Mouse (Mus musculus) Patski (cell line): ENCODE results near the gene Psors1c2. TPM values are rescaled to one million over a fixed set of nuclear protein-coding genes. Genes with fewer than 3 reads are reported as not detected.

Experiments
- ATAC-seq: fragments of 100-300 bp; one replicate; pipeline ENCODE4 v1.8.0; 2021
- CTCF ChIA-PET: fragments of 350-600 bp; sonication (Branson Sonifier 250); formaldehyde crosslinking; loops from one replicate; lab custom pipeline; 2022; ENCODE audit warnings: inconsistent platforms; lab: Charles Lee
- POLR2A ChIA-PET: fragments of 350-600 bp; sonication (Branson Sonifier 250); formaldehyde crosslinking; loops from one replicate; lab custom pipeline; 2022; ENCODE audit warnings: antibody characterized with exemption, inconsistent platforms; lab: Charles Lee
- DNase-seq: peaks from one replicate; pipeline ENCODE4 v3.0.0-alpha.2; 2011; ENCODE audit warnings: low read depth, low spot score
- H3K27me3 ChIP-seq: fragments of 371-371 bp; one replicate; pipeline ENCODE4 v1.5.1; 2021
- CTCF ChIP-seq: fragments of 100-300 bp; IDR thresholded peaks from one replicate; pipeline ENCODE4 v1.5.1; 2021
- in situ Hi-C: fragments of 300-500 bp; cut with MboI; formaldehyde crosslinking; loops from 3 replicates; pipeline ENCODE4 v1.11.1; 2018; ENCODE audit warnings: low pct_unique_long_range_greater_than_20kb, mixed read lengths
- polyA plus RNA-seq: library from polyadenylated mRNA; unstranded; gene quantifications from one replicate; pipeline ENCODE4 v1.2.3, GENCODE M21; 2021

Gene Psors1c2
- polyA plus RNA-seq, 1 experiment from 2014 or later = 0.37 TPM

DNA sequence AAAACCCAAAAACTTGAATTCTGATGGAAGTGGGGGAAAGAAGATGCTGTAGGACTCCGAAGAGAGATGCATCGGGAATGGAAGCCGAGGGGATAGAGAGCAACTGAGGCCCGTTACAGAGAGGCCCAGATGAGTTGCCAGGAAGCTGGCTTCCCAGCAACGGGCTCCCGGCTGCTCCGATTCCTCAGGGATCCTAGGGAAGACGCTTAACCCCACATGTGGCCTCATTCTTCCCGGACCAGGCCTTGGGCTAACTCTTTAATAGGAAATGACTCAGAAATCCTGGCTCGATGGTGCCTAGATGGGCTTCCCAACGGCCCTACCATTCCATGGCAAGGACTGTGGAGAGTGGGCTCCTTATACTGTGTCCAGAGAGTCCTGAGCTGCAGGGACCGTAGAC, 15.5 kb upstream of the Psors1c2 start:
- in situ Hi-C loops = no loop called here
- DNase-seq (no peak), ATAC-seq (no peak)
- TF ChIP-seq CTCF = no peak
- POLR2A ChIA-PET = interaction anchor here (0.5 kb wide), 1 partner anchor 1387 kb away, joined by 3 read pairs; no protein-coding TSS in a partner anchor
- CTCF ChIA-PET = interaction anchor here (1.4 to 1.5 kb wide), 2 partner anchors 13 to 17 kb away, joined by 3 to 5 read pairs; no protein-coding TSS in a partner anchor
- H3K27me3 ChIP-seq = no peaks in the 10 kb centered on the region

GRCm38 (mm10) chr17:35524354-35524753, 8.6 kb upstream of the Psors1c2 start:
- POLR2A ChIA-PET = no interaction called here
- ATAC-seq (no peak), DNase-seq (no peak)
- H3K27me3 ChIP-seq = no peaks in the 10 kb centered on the region
- no peak for TF ChIP-seq CTCF
- CTCF ChIA-PET = interaction anchor here (2.2 kb wide), 1 partner anchor 11 kb away, joined by 5 read pairs; no protein-coding TSS in a partner anchor
- in situ Hi-C loops = no loop called here

DNA sequence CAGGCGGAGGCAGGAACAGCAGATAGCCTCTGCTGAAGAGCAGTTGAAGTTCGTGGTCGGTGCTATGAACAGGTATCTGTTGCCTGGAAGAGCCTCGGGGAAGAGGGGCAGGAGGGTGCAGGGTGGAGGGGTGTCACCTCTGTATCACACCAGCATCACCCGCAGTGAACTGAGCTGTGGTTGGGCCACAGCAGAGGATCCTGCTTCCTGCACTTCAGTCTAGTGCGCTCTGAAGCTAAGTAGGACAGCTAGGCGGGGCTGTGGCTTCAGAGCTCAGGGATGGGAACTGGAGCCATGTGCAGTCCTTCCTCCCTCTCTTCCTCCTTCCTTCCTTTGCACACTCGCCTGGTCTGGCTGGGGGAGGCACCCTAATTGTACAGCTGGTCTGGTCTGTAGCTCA, 6.4 kb upstream of the Psors1c2 start:
- ATAC-seq (no peak), DNase-seq (no peak)
- in situ Hi-C loops = no loop called here
- POLR2A ChIA-PET = no interaction called here
- H3K27me3 ChIP-seq = no peaks in the 10 kb centered on the region
- CTCF ChIA-PET = no interaction called here
- no peak for TF ChIP-seq CTCF

- ChIA-PET POLR2A (no interaction called here), CTCF (interaction anchor here (4.3 kb wide), 1 partner anchor 12 kb away, joined by 34 read pairs; no protein-coding TSS in a partner anchor)
- in situ Hi-C loops = no loop called here
- no peak for DNase-seq
- TF ChIP-seq CTCF = no peak
- no peaks in the 10 kb centered on the region for H3K27me3 ChIP-seq
- no peak for ATAC-seq
These were observed 641 bp upstream of the Psors1c2 start for GRCm38 (mm10) chr17:35532360-35532759.

- peak; percentile 87 for ATAC-seq
- H3K27me3 ChIP-seq = no peaks in the 10 kb centered on the region
- no peak for DNase-seq
- CTCF ChIA-PET = interaction anchor here (0.6 to 4.3 kb wide), 16 partner anchors 10 to 51 kb away, joined by 3 to 34 read pairs (median 6); partner anchors contain the start of genes Cdsn and Tcf19
- TF ChIP-seq CTCF = no peak
- POLR2A ChIA-PET = interaction anchor here (1.1 kb wide), 1 partner anchor 584 kb away, joined by 4 read pairs; no protein-coding TSS in a partner anchor
- in situ Hi-C loops = no loop called here
These were observed 1.3 kb downstream of the Psors1c2 start for GRCm38 (mm10) chr17:35534343-35534742.

DNA sequence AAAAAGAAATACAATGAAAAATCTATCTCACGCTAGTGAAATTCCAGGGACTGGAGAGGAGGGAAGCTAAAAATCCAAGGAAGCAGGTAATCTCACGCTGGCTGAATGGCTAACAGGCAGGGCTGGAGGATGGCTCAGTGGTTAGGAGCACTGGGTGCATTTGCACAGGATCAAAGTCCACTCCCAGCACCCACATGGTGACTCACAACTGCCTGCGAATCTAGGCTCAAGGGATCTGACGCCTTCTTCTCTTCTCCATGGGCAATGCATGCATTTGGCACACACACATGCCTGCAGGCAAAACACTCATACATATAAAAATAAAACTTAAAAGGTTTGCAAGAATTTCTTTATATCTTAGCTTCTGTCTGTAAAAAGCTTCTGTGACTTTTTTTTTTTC, 4.4 kb downstream of the Psors1c2 start:
- no peak for TF ChIP-seq CTCF
- CTCF ChIA-PET = no interaction called here
- H3K27me3 ChIP-seq = no peaks in the 10 kb centered on the region
- ATAC-seq (no peak), DNase-seq (no peak)
- in situ Hi-C loops = no loop called here
- POLR2A ChIA-PET = no interaction called here

GRCm38 (mm10) chr17:35538476-35538875, 5.5 kb downstream of the Psors1c2 start:
- in situ Hi-C loops = no loop called here
- no peak for TF ChIP-seq CTCF
- POLR2A ChIA-PET = no interaction called here
- DNase-seq (no peak), ATAC-seq (no peak)
- CTCF ChIA-PET = interaction anchor here (1.4 kb wide), 1 partner anchor 19 kb away, joined by 3 read pairs; no protein-coding TSS in a partner anchor
- H3K27me3 ChIP-seq = no peaks in the 10 kb centered on the region

GRCm38 (mm10) chr17:35539540-35539939, 6.5 kb downstream of the Psors1c2 start:
- in situ Hi-C loops = no loop called here
- TF ChIP-seq CTCF = no peak
- POLR2A ChIA-PET = no interaction called here

GRCm38 (mm10) chr17:35542761-35543411, 9.9 kb downstream of the Psors1c2 start:
- POLR2A ChIA-PET = no interaction called here
- CTCF ChIA-PET = interaction anchor here (1.4 to 4.9 kb wide), 5 partner anchors 9 to 36 kb away, joined by 3 to 34 read pairs (median 16); partner anchors contain the start of gene Psors1c2
- ATAC-seq = no peak
- in situ Hi-C loops = loop anchor here (5.0 kb wide), 1 partner anchor 34 kb away; no protein-coding TSS in a partner anchor
- H3K27me3 ChIP-seq = no peaks in the 10 kb centered on the region
- TF ChIP-seq CTCF = no peak
- no peak for DNase-seq

More at GRCm38 (mm10) chr17:35539540-35539939, 6.5 kb downstream of the Psors1c2 start:
- no peaks in the 10 kb centered on the region for H3K27me3 ChIP-seq
- CTCF ChIA-PET = interaction anchor here (1.4 kb wide), 1 partner anchor 18 kb away, joined by 3 read pairs; no protein-coding TSS in a partner anchor
- no peak for DNase-seq
- no peak for ATAC-seq

DNA sequence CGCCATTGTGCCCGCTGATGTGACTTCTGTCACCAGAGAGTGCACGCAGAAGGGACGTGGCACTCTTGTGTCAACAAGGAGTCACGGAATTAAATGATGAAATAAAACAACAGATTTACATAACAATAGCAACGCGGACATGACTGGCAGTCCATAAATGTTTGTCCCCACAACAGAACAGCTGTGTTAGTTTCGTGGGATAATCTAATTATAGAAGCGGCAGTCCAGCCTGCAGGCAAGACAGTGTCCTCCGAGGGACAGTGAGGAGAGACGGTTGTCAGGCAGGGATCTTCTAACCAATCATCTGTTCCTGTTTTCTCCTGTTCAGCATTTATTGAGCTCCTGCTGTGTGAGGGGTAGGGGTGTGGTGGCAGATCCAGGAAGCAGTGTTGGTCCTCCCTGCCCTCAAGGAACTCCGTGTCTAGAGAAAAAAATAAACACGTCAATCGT, 10.4 kb downstream of the Psors1c2 start:
- CTCF ChIA-PET = interaction anchor here (0.6 to 4.9 kb wide), 8 partner anchors 9 to 37 kb away, joined by 3 to 34 read pairs (median 4); partner anchors contain the start of genes Cdsn and Psors1c2
- POLR2A ChIA-PET = no interaction called here
- ATAC-seq = no peak

More for the DNA sequence above, 10.4 kb downstream of the Psors1c2 start:
- in situ Hi-C loops = loop anchor here (5.0 kb wide), 1 partner anchor 34 kb away; no protein-coding TSS in a partner anchor
- TF ChIP-seq CTCF = no peak
- no peak for DNase-seq
- no peaks in the 10 kb centered on the region for H3K27me3 ChIP-seq
